Mouse (Mus musculus) cerebellum, postnatal 4 days (tissue): Measurements from ENCODE around the gene Cul7.

Source experiments
- DNase-seq, 2 experiments: peaks; one replicate each; pipeline ENCODE4 v3.0.0; 2022; ENCODE audit warnings: low spot score in 2 of 2, mixed read lengths in 1 of 2

Gene Cul7

DNA sequence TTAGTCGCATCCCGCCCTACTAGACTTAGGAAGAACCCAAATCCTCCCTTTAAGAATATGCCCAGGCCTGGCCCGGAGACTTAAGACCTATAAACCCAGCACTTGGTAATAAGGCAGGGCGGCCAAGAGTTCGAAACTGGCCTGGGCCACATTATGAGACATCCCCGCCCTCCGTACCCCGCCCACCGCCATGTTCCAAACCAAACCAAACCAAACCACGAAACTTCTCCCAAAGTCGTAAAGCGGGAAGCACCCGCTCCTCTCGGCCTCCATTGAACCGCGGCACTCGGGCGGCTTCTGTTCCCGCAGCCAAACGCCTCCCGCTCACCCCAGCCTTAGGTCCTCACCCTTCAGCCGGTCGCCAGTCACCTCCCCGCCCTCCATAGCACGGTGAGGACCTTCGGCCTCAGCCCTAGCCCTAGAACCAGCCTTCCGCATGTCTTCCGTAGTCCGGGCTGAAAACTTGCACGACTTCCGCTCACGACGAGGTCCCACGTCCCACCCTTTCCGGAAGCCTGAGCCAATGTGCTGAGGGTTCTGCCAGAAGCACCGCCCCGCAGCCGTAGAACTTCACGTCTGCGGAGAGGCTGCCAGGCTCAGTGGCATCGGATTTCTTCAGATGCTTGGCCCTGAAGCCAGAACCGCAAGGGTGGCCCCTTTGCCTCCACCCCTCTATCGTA, 23.9 kb downstream of the Cul7 start, which contains the start of gene Rrp36:
Gene Rrp36, minus strand, starts transcription at position 503 of the 680 bp plus-strand sequence.
- peak; percentile 72 to 85 for DNase-seq

DNA sequence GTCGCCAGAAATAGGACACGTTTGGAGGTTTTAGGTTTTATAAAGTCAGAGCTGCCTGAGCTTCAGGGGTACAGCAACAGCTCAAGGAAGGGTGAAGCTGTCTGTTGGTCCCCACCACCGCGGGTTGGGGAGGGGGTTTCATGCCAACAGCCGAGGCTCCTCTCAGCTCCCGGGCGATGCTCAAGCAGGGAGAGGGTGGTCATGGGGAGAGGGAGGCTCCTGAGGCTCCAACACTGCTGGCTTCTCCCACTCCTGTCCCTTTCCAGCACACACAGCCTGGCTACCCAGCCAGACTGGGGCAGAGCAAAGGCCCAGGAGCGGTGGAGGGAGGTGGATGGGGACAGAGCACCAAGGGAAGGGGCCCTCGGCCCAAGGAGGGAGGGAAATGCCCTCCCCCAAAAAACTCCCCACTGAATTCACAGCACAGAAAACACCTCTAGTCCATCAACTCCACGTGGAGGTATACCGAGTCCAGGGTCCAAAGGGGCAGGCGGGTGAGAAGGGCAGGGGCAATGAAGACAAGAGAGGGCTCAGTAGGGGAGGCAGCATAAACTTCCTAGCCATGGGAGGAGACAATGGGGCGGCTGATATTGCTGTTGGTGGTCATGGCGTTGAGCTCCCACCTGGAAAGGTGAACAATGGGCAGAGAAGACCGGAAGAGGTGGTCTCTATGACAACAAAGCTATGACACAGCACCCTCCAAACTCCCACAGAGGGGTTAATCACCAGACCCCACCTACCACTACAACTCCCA, 24.6 kb downstream of the Cul7 start:
- DNase-seq = no peak

- no peak for DNase-seq
These were observed 28.3 kb downstream of the Cul7 start, which contains the start of gene Mea1 for GRCm38 (mm10) chr17:46678416-46678815. Mea1 (plus strand) TSS chr17:46678793.

GRCm38 (mm10) chr17:46678911-46679310, 28.8 kb downstream of the Cul7 start:
- DNase-seq = no peak

DNA sequence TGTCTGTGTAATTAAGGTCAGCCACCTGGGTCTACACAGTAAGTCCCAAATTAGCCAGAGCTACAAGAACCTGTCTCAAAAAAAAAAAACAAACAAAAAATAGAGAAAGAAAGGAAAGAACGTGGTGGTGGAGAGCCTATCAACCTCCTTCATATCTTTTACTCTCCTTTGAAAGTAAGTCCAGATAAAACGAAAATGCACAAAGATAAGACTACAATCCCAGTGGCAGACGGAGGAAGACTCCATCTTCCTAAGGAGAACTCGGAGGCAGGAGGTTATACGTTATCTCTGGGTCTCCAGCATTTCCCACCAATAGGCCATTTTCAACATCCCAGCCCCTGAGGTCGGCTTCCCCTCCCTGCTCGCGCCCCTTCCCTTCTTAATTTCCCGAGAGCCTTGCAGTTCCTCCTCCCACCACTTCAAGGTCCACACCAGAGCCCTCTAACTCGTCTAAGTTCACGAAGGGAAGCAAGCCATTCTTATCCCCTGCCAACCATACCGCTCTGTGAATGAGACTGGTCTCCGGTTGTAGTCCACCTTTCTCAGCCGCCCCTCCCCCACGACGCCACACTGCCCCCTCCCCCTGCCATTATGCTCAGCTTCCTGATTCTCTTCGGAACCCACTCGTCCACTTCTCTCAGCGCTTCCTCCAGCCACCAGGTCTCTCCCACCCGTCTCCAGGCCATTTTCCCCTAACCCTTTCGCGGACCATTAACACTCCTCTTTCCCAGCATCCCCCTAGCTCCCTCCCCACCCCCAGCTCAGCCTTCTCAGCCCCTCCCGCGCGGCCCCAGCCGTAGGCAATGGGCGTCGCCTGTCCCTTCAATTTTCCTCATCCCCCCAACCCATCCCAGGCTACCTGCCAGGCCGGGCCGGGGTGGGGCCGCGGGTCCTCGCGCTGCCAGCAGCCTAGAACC, 30.0 kb downstream of the Cul7 start:
- DNase-seq = peak in 1 of 2 experiments; percentile 59

DNA sequence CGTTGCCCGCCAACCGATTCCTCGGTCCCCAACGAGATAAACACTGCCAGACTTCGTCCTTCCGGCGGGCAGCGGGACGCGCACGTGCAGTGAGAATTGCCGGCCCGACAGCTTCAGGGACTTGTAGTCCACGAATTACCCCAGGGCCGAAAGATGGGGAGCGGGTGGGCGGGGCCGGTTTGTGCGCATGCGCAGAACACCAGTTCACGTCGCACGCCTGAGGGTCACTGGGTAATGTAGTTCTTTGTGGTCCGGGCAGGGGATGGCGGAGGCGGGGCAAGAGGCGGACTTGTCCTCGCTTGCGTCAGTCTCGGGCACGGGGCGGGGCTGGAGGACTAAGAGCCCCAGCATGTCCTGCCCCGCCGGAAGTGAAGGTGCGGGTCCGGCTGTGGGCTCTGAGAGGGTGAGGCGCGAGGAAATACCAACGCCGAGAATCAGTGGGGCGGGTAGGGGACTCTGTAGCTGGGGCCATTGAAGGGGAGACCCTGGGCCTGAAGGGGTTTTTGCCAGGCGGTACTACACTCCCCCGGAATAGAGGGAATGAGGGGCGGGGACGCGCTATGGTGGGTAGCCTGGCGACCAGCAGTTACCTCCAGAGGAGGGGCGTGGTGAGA, 30.7 kb downstream of the Cul7 start, which contains the start of gene Klhdc3:
Gene Klhdc3, minus strand, starts transcription at position 155 of the 614 bp plus-strand sequence.
- peak; percentile 97 for DNase-seq

DNA sequence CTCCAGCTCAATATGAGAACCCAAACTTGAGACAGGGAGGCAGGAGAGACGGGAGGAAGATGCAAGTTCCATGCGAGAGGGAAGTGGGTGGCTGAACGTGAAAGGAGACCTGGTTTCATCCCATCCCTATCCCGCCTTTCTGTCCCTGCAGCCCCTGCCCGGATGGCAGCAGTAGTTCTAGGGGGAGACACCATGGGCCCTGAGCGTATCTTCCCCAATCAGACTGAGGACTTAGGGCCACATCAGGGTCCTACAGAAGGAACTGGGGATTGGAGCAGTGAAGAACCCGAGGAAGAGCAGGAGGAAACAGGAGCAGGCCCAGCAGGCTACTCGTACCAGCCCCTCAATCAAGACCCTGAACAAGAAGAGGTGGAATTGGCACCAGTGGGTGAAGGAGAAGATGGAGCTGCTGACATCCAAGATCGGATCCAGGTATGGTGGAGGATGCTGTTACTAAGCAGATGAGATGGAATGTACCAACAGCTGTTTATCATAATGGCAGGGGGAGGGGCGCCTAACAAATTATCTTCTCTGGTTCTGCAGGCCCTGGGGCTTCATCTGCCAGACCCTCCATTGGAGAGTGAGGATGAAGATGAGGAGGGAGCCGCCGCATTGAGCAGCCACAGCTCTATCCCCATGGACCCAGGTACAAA, 31.5 kb downstream of the Cul7 start:
- DNase-seq = no peak

- no peak for DNase-seq
These were observed 32.7 kb downstream of the Cul7 start for GRCm38 (mm10) chr17:46682654-46683389.

GRCm38 (mm10) chr17:46685913-46686312, 35.8 kb downstream of the Cul7 start:
- no peak for DNase-seq

DNA sequence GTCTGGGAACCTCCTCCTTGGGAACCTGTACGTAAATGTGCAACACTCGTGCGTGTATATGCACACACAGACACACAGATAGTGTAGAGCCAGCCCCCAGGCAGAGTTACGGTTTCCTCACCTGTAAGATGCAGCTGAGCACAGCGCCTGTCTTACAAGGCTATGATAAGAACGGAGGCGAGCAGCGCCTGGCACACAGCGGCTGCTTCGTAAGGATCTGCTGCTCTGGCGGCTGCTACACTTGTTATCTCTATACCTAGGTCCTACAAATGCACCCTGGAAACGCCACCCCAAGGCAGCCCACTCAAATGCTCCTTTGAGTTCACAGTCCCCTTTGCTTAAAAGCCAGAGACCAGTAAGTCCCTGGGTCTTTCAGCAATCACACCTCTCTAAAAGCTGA, 40.5 kb downstream of the Cul7 start:
- no peak for DNase-seq

DNA sequence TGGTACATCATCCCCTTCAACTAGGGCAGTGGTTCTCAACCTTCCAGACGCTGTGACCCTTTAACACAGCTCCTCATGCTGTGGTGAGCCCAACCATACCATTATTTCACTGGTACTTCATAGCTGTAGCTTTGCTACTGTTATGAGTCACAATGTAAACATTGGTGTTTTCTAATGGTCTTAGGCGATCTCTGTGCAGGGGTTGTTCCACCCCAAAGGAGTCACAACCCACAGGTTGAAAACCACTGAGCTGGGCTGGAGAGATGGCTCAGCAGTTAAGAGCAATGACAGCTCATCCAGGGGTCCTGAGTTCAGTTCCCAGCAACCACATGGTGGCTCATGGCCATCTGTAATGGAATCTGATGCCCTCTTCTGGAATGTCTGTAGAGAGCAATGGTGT, 41.3 kb downstream of the Cul7 start:
- DNase-seq = no peak

- no peak for DNase-seq
These were observed 44.5 kb downstream of the Cul7 start for GRCm38 (mm10) chr17:46694517-46695063.

DNA sequence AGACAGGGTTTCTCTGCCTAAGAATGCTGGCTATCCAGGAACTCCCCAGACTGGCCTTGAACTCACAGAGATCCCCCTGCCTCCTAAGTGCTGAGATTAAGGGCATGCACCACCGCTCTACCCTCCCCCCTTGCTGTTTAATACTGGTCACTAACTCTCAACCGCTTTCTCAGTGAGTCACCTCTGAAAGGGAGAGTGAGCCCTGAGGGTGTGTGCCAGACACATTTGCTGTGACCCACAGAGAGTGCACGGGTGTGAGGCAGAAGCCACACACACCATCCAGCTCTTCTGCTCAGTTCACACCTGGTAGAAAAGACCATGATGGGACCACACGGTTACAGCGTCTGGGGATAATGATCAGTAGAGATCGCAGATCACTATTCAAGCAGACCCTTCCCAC, 48.4 kb downstream of the Cul7 start:
- no peak for DNase-seq

- DNase-seq = no peak
These were observed 49.1 kb downstream of the Cul7 start for GRCm38 (mm10) chr17:46699245-46699644.

DNA sequence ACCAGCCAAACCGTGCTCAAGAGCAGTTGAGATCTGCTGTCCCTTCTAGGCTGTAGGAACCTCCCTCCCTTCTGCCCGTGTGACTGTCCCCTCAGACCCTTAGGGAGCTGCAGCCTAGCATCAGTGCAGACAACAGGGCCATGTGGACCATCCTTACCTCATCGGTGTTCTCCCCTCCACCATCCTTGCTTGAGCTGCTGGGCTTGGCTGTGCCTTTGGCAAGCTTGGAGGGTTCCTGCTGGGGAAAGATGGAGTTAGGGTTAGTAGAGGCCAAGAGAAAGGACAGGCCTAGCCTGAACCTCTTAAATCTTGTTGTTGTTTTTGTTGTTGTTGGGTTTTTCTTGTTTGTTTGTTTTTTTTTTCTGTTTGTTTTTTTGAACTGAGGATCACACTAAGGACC, 49.8 kb downstream of the Cul7 start:
- no peak for DNase-seq

- DNase-seq = no peak
These were observed 51.4 kb downstream of the Cul7 start for GRCm38 (mm10) chr17:46701489-46701888.

GRCm38 (mm10) chr17:46702100-46702499, 52.0 kb downstream of the Cul7 start:
- DNase-seq = no peak

- DNase-seq = no peak
These were observed 52.4 kb downstream of the Cul7 start for GRCm38 (mm10) chr17:46702506-46702905.

GRCm38 (mm10) chr17:46703971-46704886, 54.1 kb downstream of the Cul7 start:
- no peak for DNase-seq
